Mouse (Mus musculus) lung, postnatal 10 days (tissue): Measurements from ENCODE around the gene Rnf39.

Experiments
- DNase-seq: peaks from one replicate; pipeline ENCODE4 v3.0.0; 2021

The Rnf39 gene

DNA sequence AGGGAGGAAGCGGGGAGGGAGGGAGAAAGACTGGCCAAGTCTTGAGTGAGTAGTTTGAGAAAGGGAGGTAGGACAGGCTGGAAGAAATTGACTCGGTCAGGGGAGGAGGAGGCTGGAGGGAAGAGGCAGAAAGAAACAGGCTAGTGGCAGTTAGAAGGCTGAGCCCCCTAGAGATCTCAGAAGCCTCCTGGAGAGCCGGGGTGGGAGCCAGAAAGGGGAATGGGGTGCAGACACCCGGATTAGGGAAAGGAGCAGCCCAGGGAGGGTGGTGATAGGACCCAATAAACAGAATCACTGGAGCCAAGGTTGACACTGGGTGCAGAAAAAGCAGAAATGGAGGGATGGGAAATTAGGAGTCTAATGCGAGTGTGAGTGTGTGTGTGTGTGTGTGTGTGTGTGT lies 973 bp downstream of the Rnf39 start:
- DNase-seq = no peak

GRCm38 (mm10) chr17:36944121-36944775 lies 1.5 kb downstream of the Rnf39 start:
- no peak for DNase-seq

- DNase-seq = peak; percentile 50
Observed at GRCm38 (mm10) chr17:36947051-36947819, 4.5 kb downstream of the Rnf39 start.

- DNase-seq = no peak
Observed at GRCm38 (mm10) chr17:36948286-36948685, 5.6 kb downstream of the Rnf39 start.

GRCm38 (mm10) chr17:36949265-36949664 lies 6.5 kb downstream of the Rnf39 start:
- DNase-seq = no peak

GRCm38 (mm10) chr17:36950981-36951947 lies 8.5 kb downstream of the Rnf39 start, which contains the start of gene Ppp1r11:
Ppp1r11 (minus strand) TSS chr17:36951741.
- peak; percentile 98 for DNase-seq

GRCm38 (mm10) chr17:36952631-36953030 lies 9.9 kb downstream of the Rnf39 start:
- no peak for DNase-seq

- DNase-seq = no peak
Observed at GRCm38 (mm10) chr17:36953062-36953461, 10.3 kb downstream of the Rnf39 start.

GRCm38 (mm10) chr17:36957999-36958743 lies 15.5 kb downstream of the Rnf39 start, which contains the start of the genes Znrd1 and Znrd1as:
Znrd1 (minus strand) TSS chr17:36958559.
Znrd1as (plus strand) TSS chr17:36958592.
- DNase-seq = peak; percentile 97

- no peak for DNase-seq
Observed at GRCm38 (mm10) chr17:36958884-36959283, 16.2 kb downstream of the Rnf39 start.

GRCm38 (mm10) chr17:36961125-36961524 lies 18.4 kb downstream of the Rnf39 start:
- no peak for DNase-seq

DNA sequence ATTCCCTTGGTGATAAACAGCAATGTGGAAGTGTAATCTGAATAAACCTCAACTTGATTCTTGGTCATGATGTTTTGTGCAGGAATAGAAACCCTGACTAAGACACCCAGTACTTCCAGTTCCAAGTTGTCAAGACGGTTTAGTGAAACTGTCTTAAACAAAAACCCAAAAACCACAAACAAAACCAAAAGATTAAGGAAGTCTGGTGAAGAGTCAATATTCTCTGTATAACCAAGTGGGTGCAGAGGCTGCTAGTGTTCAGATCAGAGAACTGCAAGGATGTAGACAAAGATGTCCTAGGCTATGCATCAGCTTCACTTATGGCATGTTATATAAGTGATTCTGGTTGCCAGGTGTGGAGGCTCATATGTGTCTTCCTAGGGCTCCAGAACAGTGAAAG lies 24.2 kb downstream of the Rnf39 start:
- no peak for DNase-seq

DNA sequence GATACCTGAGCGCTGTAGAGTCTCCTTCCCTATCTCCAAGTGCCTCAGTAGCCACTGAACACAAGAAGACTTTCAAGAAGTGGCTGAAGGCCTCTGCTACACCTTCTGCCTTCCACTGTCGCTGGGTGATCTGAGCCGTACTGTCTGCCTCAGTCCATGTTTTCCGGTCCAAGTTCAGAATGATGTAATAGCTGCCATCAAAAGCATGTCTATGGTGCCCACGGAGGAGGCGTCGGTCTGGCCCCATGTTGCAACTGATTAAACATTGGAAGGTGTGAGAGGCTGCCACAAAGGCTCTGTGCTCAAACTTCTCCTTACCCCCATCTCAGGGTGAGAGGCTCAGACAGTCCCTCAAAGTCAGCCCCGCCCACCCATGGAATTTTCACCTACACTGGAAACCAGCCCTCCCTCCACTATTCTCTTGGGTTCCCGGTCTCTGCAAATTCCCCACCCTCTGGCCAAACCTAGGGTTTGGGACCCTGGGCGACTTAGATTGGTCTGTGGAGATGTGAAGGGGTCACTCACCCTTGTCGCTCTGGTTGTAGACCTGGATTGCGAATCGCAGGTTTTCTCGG lies 27.7 kb downstream of the Rnf39 start:
- no peak for DNase-seq

DNA sequence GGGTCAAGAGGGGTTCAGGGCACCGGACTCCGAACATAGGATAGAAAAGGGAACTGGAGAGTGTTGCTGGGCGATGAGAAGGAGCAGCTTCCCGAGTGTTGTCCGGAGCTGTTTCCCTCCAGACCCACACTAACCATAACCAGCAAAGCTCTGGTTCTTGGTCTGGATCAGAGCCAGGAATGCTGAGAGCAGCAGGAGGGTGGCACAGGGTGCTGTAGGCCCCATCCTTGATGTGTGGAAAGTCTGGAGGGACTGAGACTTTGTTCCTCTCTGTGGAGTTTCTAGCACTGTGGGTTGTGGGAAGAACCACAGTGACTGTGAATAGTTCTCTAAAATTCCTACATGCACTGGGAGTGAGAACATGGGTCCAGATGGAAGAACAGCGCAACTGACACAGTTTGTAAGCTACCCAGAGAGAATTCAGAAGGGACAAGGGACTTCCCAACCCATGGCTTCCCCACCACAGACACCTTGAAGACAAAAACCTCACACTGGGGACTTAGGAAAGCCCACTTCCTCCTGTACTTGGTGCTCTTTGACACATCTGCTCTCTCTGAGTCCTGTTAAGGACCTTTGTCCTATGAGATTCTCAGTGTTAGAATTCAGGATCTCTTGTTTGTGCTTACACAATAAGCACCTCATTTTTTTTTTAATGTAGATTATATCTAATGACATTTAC lies 28.6 kb downstream of the Rnf39 start:
- DNase-seq = no peak

DNA sequence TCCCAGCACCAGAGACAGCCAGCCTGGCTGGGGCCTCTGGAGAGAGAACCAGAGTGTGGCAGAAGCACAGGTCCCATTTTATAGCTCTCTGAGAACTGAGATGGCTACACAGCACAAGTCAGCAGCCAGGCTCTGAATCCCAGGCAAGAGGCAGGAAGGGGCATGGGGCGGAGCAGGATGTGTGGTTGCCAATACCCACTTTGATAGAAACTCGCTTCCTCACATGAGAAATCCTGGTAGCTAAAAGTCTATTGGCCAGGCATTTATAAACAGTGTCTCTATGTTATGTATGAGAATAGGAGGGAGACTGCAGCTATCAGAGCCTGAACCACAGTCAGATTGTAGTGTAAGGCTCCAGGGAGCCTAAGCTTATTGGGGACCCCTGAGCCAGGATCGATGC lies 30.1 kb downstream of the Rnf39 start:
- peak; percentile 32 for DNase-seq

- DNase-seq = no peak
Observed at GRCm38 (mm10) chr17:36973271-36973787, 30.6 kb downstream of the Rnf39 start.

- DNase-seq = peak; percentile 13
Observed at GRCm38 (mm10) chr17:36981221-36981813, 38.6 kb downstream of the Rnf39 start, which contains the start of gene 2410137M14Rik. 2410137M14Rik (minus strand) TSS chr17:36981237.

DNA sequence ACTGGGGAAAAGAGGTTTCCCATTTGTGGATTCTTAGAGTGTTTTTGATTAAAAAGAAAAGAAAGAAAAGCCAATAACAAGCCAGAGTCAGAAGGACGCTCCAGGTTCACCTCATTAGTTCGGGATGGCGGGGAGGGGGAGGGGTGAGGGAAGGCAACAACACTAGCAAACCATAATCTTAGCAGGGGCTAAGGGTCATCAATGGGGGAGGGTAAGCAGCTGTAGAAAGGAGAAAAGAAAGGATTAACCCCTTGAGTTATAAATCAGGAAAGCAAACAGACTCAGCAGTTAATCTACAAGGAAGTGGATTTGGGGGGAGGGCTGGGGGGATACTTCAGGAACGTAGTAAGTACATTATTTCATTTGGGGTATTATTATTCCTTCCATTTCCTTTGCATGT lies 39.1 kb downstream of the Rnf39 start:
- DNase-seq = no peak

DNA sequence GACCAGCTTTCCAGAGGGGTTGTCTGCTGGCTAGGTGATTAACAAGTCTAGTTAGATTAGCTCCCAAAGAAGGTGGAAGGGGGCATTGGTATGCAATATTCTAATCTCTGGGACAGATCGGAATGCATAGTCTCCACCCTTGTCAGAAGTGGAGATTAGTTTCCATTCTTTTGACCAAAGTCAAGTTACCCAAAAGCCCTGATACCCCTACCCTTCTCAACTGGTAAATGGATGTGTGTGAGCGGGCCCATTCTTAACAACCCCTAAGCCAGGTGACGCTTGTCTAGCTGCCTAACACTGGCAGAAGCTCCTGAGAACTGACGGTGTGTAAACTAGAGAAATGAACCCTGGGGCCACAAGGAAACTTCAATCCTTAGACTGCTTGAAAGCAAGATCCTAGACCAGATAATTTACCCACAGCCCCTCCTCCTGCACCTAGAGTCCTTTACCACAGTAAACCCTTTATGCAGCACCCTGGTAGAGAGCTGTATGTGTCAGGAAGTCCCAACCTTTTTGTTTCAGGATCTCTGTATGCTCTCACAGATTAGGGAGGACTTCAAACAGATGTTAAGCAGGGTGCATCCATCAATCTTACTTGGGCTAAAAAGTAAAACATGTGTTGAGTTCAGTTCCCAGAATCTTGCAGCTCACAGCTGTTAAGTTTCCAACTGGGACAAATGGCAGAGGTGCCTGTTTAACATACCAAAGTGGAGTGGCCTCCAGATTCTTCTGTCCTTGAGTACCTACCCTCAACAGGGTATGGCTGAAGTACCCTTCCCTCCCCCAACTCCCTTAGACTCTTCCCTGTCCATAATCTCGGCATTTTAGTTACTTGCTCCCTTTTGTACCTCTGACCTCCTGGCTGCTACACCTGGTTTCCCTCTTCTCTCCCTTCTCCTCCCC lies 39.8 kb downstream of the Rnf39 start:
- DNase-seq = peak; percentile 27
